Mouse (Mus musculus): ENCODE measurements at regions not wholly inside any gene's neighbourhood (a gene's known extent, or its start where the extent isn't known, plus 50 kb on each side); places are given as distances from the start of the nearest gene placed in this dataset.

- TF ChIP-seq ETS1 (conservative IDR thresholded peaks at IDR 0.05; ENCODE audit: low read depth, low read length) (no peak), POLR2A (IDR thresholded peaks at IDR 0.05; ENCODE audit: low read depth, low read length) (no peak), TBP (conservative IDR thresholded peaks at IDR 0.05; ENCODE audit: low read depth, low read length) (no peak), MAFK (IDR thresholded peaks at IDR 0.05; ENCODE audit: insufficient replicate concordance, low read length) (no peak), CTCF (conservative IDR thresholded peaks at IDR 0.05 in 1 of 2, IDR thresholded peaks at IDR 0.05 in 1 of 2; ENCODE audit: low read depth in 2 of 2, low read length in 2 of 2) (no peak), EP300 (IDR thresholded peaks at IDR 0.05; ENCODE audit: low read length) (no peak), USF1 (IDR thresholded peaks at IDR 0.05; ENCODE audit: low read depth, low read length) (no peak), E2F4 (IDR thresholded peaks at IDR 0.05; ENCODE audit: insufficient replicate concordance, low read depth, low read length) (no peak), CHD2 (IDR thresholded peaks at IDR 0.05; ENCODE audit: low read length) (no peak), POLR2AphosphoS2 (IDR thresholded peaks at IDR 0.05; ENCODE audit: low read depth, low read length) (no peak), MAX (IDR thresholded peaks at IDR 0.05; ENCODE audit: low read length) (no peak)
Measured at GRCm38 (mm10) chr2:61201387-61201786, 238.4 kb upstream of the Rbms1 start.
